Mouse (Mus musculus): ENCODE results near the gene Rimklb.

DNA sequence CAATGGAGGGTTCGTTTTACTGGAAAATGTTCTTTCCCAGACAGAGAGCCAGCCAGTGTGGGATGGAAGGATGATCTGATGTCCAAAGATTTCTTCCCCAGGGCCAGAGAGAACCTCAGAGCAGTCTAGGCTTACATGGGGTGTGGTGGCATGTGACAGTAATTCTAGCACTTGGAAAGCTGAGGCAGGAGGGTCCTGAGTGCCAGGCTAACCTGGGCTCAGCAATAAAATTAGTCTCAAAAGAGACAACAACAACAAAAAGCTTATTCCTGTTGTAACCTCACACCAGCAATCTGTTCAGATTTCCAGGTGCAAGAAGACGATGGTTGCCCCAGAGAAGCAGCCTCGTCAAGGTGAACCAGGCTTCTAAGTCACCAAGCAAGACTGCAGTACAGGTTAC, 7.0 kb upstream of the Rimklb start, which contains the start of gene Mfap5:
- TF ChIP-seq CTCF (conservative IDR thresholded peaks at IDR 0.05; ENCODE audit: low read length): no peak
- no peak for TF ChIP-seq NANOG (IDR thresholded peaks at IDR 0.05; ENCODE audit: borderline replicate concordance, low read length)
- TF ChIP-seq POU5F1 (IDR thresholded peaks at IDR 0.05; ENCODE audit: borderline replicate concordance, low read length): no peak

Data from E14TG2a.4 (cell line).